Mouse (Mus musculus): ENCODE measurements around the gene Lsm4. TPM values are rescaled to one million over a fixed set of nuclear protein-coding genes. Genes with fewer than 3 reads are reported as not detected.

Lsm4 gene
- polyA plus RNA-seq, 1 experiment from 2014 or later, result 301 TPM

DNA sequence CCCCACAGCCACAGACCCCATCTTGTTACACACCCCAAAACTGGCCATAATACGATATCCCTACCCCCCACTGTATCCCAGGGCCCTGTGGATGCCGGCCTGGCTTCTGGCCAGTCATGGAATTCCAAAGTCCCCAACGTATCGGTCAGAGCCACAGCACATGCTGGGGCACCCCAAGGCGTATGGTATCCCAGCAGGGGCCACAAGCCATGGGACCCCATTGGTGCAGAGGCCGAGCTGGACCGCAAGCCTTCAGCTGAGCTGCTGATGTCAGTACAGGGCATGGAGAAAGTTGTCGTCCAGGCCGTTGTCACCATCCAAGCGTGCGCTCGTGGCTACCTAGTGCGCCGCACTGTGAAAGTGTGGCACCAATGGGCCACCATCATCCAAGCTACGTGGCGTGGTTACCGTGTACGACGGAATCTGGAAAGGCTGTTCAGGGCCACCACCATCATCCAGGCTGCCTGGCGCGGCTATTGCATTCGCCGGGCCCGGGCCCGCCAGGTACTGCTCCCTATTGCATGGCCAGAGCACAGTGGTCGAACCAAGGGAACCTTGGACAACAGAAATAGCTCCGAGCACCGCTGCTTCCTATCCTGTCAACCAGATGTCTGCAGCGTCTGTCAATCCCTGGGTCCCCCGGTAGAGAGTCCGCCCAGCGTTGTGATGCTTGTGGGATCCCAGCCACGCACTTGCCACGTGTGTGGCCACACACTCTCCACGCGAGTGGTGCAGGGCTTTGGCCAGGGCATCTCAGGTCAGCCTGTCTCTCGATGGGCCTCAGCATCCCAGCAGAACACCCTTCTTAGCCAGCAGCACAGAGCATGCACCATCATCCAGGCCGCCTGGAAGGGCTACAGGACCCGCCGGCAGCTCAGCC, 43.7 kb downstream of the Lsm4 start:
- peaks cover 39% of the 10 kb centered on the region for H3K27me3 ChIP-seq (replicated peaks)
- H3K36me3 ChIP-seq, result no peaks in the 10 kb centered on the region
- H3K4me3 ChIP-seq, result no peak overlapping the region
- H3K27ac ChIP-seq (ENCODE audit: poor library complexity, severe bottlenecking), result no peak overlapping the region
- ATAC-seq (ENCODE audit: insufficient number of reproducible peaks, low FRiP score), result no peak
- no peak overlapping the region for H3K9ac ChIP-seq
- 78% methylated on average over 40 of the region's 40 CpGs for WGBS
- H3K4me2 ChIP-seq, result no peak overlapping the region
- no peaks in the 10 kb centered on the region for H3K4me1 ChIP-seq (replicated peaks)
- H3K9me3 ChIP-seq (replicated peaks), result no peaks in the 10 kb centered on the region

DNA sequence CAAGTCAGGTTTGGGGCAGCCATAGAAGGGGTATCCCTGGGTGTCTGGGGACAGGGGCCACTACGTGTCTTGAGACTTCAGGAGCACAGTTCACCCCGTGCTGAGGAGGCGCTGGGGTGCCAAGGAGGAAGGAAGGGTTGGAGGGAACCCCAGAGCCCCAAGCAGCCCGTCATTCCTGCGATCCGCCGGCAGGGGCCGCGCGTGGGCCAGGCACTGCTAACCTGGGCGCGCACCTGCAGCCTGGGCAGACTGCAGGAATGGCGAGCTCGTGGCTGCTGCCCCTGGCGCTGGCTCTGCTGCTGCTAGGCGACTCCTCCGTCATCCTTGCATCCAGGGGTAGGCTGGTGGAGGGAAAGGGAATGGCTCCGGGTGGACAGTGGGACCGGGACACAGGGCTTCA, 45.2 kb downstream of the Lsm4 start, which contains the start of gene Gm3336:
Gene Gm3336 (plus strand): TSS at position 247 of the 400 bp plus-strand sequence.
- peak; percentile 43; the same call in 1 of the 2 replicates for ATAC-seq (ENCODE audit: insufficient number of reproducible peaks, low FRiP score)
- no peak within 1 kb of the TSS for H3K4me2 ChIP-seq
- H3K27ac ChIP-seq (ENCODE audit: poor library complexity, severe bottlenecking), result no peak within 1 kb of the TSS
- no peaks in the 10 kb centered on the region for H3K36me3 ChIP-seq
- peaks cover 43% of the 10 kb centered on the region for H3K27me3 ChIP-seq (replicated peaks)
- H3K4me3 ChIP-seq, result no peak within 1 kb of the TSS
- WGBS, result 3% methylated on average over 19 of the region's 19 CpGs
- no peaks in the 10 kb centered on the region for H3K9me3 ChIP-seq (replicated peaks)
- H3K9ac ChIP-seq, result no peak within 1 kb of the TSS
- H3K4me1 ChIP-seq (replicated peaks), result no peaks in the 10 kb centered on the region

DNA sequence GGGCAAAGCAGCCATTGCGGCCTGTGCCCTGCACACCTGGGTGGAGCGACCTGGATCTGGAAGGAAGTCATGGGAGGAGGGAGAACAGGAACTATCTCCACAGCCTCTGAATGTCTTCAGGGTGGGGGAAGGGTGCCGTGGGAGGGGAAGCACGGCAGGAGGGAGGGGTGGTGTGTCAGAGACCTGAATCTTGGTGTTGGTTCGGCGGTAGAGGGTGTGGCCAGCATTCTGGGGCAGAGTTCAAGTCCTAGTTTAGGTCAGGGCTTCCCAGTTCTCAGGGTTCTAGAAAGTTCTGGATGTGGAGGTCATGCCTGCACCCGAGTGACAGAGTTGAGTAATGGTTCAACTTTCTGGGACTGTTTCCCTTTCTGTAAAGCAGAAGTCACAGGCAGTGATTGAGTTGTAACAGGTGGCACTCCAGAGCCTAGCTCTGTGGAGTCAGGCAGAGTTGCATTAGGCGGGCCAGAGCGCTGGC, 46.8 kb downstream of the Lsm4 start:
- Histone ChIP-seq H3K9ac (no peak overlapping the region), H3K4me2 (no peak overlapping the region), H3K36me3 (no peaks in the 10 kb centered on the region), H3K4me3 (no peak overlapping the region), H3K27me3 (replicated peaks) (peaks cover 52% of the 10 kb centered on the region), H3K27ac (ENCODE audit: poor library complexity, severe bottlenecking) (no peak overlapping the region), H3K9me3 (replicated peaks) (no peaks in the 10 kb centered on the region), H3K4me1 (replicated peaks) (no peaks in the 10 kb centered on the region)
- no peak for ATAC-seq (ENCODE audit: insufficient number of reproducible peaks, low FRiP score)
- 61% methylated on average over 9 of the region's 9 CpGs for WGBS

DNA sequence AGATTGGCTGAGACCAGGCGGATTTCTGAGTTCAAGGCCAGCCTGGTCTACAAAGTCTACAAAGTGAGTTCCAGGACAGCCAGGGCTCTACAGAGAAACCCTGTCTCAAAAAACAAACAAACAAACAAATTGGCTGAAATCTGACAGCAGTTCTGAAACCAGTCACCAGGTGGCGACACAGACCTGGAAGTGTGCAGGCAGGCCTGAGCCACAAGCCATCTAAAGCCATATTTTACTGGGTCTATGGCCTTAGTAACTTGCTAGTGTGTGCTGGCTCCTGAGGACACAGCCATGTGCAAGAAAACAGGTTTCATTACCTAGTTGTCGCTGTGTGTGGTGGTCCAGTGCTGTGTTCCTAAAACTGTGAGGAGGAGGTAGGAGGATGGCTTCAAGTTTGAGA, 47.7 kb downstream of the Lsm4 start:
- H3K36me3 ChIP-seq, result no peaks in the 10 kb centered on the region
- H3K27ac ChIP-seq (ENCODE audit: poor library complexity, severe bottlenecking), result no peak overlapping the region
- no peak overlapping the region for H3K9ac ChIP-seq
- no peak overlapping the region for H3K4me2 ChIP-seq
- no peak for ATAC-seq (ENCODE audit: insufficient number of reproducible peaks, low FRiP score)
- no peaks in the 10 kb centered on the region for H3K4me1 ChIP-seq (replicated peaks)
- no peak overlapping the region for H3K4me3 ChIP-seq
- WGBS, result 4% methylated on average over 3 of the region's 3 CpGs
- H3K27me3 ChIP-seq (replicated peaks), result peaks cover 54% of the 10 kb centered on the region
- no peaks in the 10 kb centered on the region for H3K9me3 ChIP-seq (replicated peaks)

DNA sequence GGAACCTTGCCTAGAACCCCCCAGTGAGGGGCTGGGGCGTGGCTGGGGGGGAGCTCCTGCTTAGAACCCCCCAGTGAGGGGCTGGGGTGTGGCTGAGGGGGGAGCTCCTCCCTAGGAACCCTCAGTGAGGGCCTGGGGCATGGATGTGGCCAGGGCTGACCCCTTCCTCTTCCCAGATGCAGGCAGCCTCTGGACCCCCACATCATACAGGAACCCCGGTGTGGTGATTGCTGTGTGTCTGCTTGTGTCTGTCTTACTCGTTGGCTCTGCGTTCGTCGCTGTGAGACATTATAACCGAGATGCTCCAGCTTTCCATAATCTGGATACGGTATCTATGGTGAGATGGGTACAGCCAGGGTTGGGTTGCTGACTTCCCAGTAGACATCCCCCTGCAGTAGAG, 48.6 kb downstream of the Lsm4 start:
- Histone ChIP-seq H3K9me3 (replicated peaks) (no peaks in the 10 kb centered on the region), H3K27me3 (replicated peaks) (peaks cover 59% of the 10 kb centered on the region)

DNA sequence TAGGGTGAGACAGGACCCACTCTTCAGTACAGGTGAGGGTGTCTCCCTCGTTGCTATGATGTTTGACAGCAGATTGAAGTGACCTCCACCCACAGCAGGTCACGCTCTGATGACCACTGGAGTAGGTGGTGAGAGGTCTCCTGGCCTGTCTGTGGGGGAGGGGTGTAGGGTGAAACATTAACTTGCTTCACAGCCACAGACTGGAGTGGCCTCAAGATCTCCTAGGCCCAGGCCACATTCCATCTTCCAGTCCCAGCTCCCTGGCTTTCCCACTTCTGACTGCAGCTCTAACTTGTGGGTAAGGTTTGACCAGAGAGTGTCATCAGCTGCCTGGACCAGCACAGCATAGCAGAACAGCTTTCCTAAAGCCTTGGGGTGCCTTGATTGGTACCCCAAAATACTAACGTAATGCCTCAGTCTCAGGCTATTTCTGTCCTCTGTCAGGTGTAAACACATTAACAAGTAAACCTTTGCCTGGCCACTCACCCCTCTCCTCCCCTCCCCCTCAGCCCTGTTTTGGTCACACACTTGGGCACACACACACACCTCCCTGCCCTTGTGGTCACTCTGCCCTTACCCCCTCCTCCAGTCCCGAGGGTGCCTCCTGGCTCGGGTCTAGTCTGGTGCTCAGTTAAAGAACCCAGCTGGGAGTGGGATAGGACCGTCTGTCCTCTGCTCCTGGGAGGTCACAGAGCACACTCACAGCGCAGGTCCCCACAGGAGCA, 50.6 kb downstream of the Lsm4 start, which contains the start of gene Pde4c:
Gene Pde4c (plus strand): TSS at position 235 of the 725 bp plus-strand sequence.
- Histone ChIP-seq H3K27ac (ENCODE audit: poor library complexity, severe bottlenecking) (no peak within 1 kb of the TSS), H3K4me1 (replicated peaks) (no peaks in the 10 kb centered on the region), H3K4me2 (no peak within 1 kb of the TSS), H3K4me3 (no peak within 1 kb of the TSS), H3K9ac (no peak within 1 kb of the TSS), H3K27me3 (replicated peaks) (peaks cover 57% of the 10 kb centered on the region), H3K36me3 (no peaks in the 10 kb centered on the region), H3K9me3 (replicated peaks) (no peaks in the 10 kb centered on the region)
- 0 out of 2 replicates have a peak, but pooled peaks have one; percentile 26 for ATAC-seq (ENCODE audit: insufficient number of reproducible peaks, low FRiP score)
- WGBS, result 52% methylated on average over 7 of the region's 7 CpGs

More for the DNA sequence above, 48.6 kb downstream of the Lsm4 start:
- ATAC-seq (ENCODE audit: insufficient number of reproducible peaks, low FRiP score), result no peak
- WGBS, result 79% methylated on average over 8 of the region's 8 CpGs
- Histone ChIP-seq H3K9ac (no peak overlapping the region), H3K4me1 (replicated peaks) (no peaks in the 10 kb centered on the region), H3K36me3 (no peaks in the 10 kb centered on the region), H3K4me3 (no peak overlapping the region), H3K27ac (ENCODE audit: poor library complexity, severe bottlenecking) (no peak overlapping the region), H3K4me2 (no peak overlapping the region)

DNA sequence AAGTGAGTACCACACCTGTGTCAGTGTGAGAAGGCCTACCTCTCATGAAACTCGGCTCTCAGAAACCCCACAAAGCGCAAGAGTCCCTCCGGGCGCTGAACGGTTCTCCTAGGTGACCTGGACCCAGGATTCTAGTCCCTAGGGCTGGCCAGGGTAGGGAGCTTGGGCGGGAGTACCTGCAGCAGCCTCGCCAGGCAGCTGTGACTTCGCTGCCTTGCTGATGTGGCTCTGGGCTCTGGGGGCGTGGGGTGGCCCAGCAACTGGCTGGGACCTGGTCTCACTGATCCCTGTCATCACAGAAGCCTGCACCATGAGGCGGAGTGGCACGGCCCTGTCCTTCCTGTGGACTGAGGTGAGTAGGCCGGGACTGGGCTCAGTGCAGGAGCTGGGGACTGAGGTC, 51.2 kb downstream of the Lsm4 start:
- no peak for ATAC-seq (ENCODE audit: insufficient number of reproducible peaks, low FRiP score)

DNA sequence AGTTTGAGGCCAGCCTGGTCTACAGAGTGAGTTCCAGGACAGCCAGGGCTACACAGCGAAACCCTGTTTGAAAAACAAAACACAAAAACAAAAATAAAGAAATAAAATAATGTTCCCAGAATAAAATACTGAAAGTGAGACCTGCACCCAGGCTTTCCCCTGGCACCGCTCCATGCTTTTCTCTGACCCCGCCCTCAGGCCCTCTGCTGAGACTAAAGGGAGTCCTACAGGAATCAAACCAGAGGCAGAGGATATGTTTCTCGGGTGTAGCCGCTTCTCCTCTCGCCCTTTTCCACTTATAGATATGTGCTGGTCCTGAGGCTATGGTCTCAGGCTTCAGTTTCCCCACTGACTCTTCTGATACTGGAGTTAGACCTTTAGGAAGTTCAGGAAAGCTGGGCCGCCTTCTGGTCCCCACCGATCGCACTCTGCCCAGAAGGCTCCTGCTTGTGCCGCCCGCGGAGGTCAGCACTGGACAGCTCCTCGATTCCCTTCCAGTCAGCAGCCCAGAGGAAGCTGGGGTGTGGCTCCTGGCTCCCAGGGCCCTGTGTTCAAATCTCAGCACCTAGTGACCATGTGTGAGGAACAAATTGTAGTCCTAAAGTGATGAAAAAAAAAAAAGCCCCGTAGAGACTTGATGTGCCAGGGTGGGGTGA, 52.9 kb downstream of the Lsm4 start:
- no peak overlapping the region for H3K27ac ChIP-seq (ENCODE audit: poor library complexity, severe bottlenecking)
- no peak for ATAC-seq (ENCODE audit: insufficient number of reproducible peaks, low FRiP score)
- H3K9me3 ChIP-seq (replicated peaks), result no peaks in the 10 kb centered on the region
- H3K27me3 ChIP-seq (replicated peaks), result peaks cover 72% of the 10 kb centered on the region
- peaks cover 6% of the 10 kb centered on the region for H3K4me1 ChIP-seq (replicated peaks)
- 21% methylated on average over 14 of the region's 14 CpGs for WGBS
- H3K4me3 ChIP-seq, result no peak overlapping the region
- H3K4me2 ChIP-seq, result no peak overlapping the region
- H3K9ac ChIP-seq, result no peak overlapping the region
- no peaks in the 10 kb centered on the region for H3K36me3 ChIP-seq

More for the DNA sequence above, 51.2 kb downstream of the Lsm4 start:
- H3K9ac ChIP-seq, result no peak overlapping the region
- H3K9me3 ChIP-seq (replicated peaks), result no peaks in the 10 kb centered on the region
- no peak overlapping the region for H3K27ac ChIP-seq (ENCODE audit: poor library complexity, severe bottlenecking)
- no peak overlapping the region for H3K4me2 ChIP-seq
- WGBS, result 72% methylated on average over 12 of the region's 12 CpGs
- H3K27me3 ChIP-seq (replicated peaks), result peaks cover 62% of the 10 kb centered on the region
- H3K4me3 ChIP-seq, result no peak overlapping the region
- H3K36me3 ChIP-seq, result no peaks in the 10 kb centered on the region
- H3K4me1 ChIP-seq (replicated peaks), result no peaks in the 10 kb centered on the region

DNA sequence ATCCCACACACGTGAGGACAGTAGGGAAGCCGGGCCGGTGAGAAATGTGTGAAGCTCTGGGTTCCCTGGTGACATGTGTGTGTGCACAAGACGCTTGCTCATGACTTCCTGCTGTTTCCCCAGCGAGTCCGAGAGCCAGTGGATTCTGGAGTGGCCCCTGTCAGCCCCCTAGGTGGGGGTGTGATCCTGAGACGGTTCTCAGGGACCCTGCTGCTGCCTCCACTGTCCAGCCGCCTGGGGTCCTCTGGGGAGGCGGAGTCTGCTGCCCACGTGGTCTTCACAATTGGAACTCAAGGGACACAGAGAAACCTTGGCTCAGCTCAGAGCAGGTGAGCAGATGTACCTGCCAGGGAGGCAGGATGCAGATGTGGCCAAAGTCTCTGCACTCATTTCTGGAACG, 53.7 kb downstream of the Lsm4 start:
- Histone ChIP-seq H3K4me1 (replicated peaks) (peaks cover 6% of the 10 kb centered on the region), H3K4me2 (no peak overlapping the region), H3K9ac (no peak overlapping the region), H3K27ac (ENCODE audit: poor library complexity, severe bottlenecking) (no peak overlapping the region), H3K27me3 (replicated peaks) (peaks cover 77% of the 10 kb centered on the region), H3K36me3 (no peaks in the 10 kb centered on the region), H3K4me3 (no peak overlapping the region), H3K9me3 (replicated peaks) (no peaks in the 10 kb centered on the region)
- WGBS, result 43% methylated on average over 11 of the region's 11 CpGs
- ATAC-seq (ENCODE audit: insufficient number of reproducible peaks, low FRiP score), result no peak
